16 mouse cellular contexts compared by ENCODE assay signal in genomic region chr4:62778621-62779020, GRCm38 (mm10).
"Had no signal": no experiment of that assay in that cellular context is flagged by ENCODE, and none has a peak within 500 bp of the region (broad histone marks: within the 10 kb centered on the region; RNA-seq: fewer than 3 reads in every experiment).

No protein-coding gene starts in this region.

- H3K27me3 ChIP-seq: neural tube, embryonic 15.5 days; stomach, embryonic 15.5 days had no signal

- H3K9me3 ChIP-seq: neural tube, embryonic 13.5 days; neural tube, embryonic 15.5 days; stomach, embryonic 15.5 days had no signal

- H3K9ac ChIP-seq: neural tube, embryonic 13.5 days; neural tube, embryonic 15.5 days; stomach, embryonic 15.5 days had no signal

- H3K36me3 ChIP-seq: neural tube, embryonic 13.5 days; neural tube, embryonic 15.5 days; stomach, embryonic 15.5 days had no signal

- DNase-seq: retina, postnatal 1 day; right cerebral cortex, adult 18-20 months; right cerebral cortex, postnatal 14 days; right cerebral cortex, postnatal 25 days; right cerebral cortex, postnatal 4 days; spleen, adult 18-20 months; thymus, adult 18-20 months; thymus, adult 2 months; thymus, postnatal 14 days; thymus, postnatal 25 days; thymus, postnatal 36 days; thymus, postnatal 4 days had no signal

- H3K4me2 ChIP-seq: neural tube, embryonic 13.5 days; neural tube, embryonic 15.5 days; stomach, embryonic 15.5 days had no signal

- H3K27ac ChIP-seq: neural tube, embryonic 13.5 days; neural tube, embryonic 15.5 days; stomach, embryonic 15.5 days; stomach, postnatal 0 days had no signal

- H3K4me3 ChIP-seq: neural tube, embryonic 13.5 days; neural tube, embryonic 15.5 days; stomach, embryonic 15.5 days had no signal
